Mouse (Mus musculus) kidney, embryonic 15.5 days (tissue): ENCODE measurements around the gene Zfp3. TPM values are rescaled to one million over a fixed set of nuclear protein-coding genes. Genes with fewer than 3 reads are reported as not detected.
"Not testable (repeated sequence)": the region's sequence is repeated elsewhere in the genome, so short reads cannot be mapped to it uniquely, and the experiment has no call there.

Experiments
- ATAC-seq: fragments of 200-750 bp; cut with Nextera tagmentation; replicated peaks from 2 replicates; pipeline ENCODE4 v1.8.0; 2017; ENCODE audit warnings: moderate TSS enrichment; ENCODE audit not compliant: low FRiP score
- H3K27ac ChIP-seq: fragments of 300-500 bp; sonication (generic); 2 replicates; pipeline ENCODE4 v1.5.1; 2015; ENCODE audit warnings: mild to moderate bottlenecking, inconsistent platforms
- H3K27me3 ChIP-seq: fragments of 300-500 bp; sonication (generic); 2 replicates; pipeline ENCODE4 v1.6.1; 2015; ENCODE audit warnings: inconsistent platforms
- H3K36me3 ChIP-seq: fragments of 300-500 bp; sonication (generic); 2 replicates; pipeline ENCODE4 v1.6.1; 2015; ENCODE audit warnings: inconsistent platforms
- H3K4me1 ChIP-seq: fragments of 300-500 bp; sonication (generic); 2 replicates; pipeline ENCODE4 v1.6.1; 2015; ENCODE audit warnings: inconsistent platforms
- H3K4me2 ChIP-seq: fragments of 300-500 bp; sonication (generic); 2 replicates; pipeline ENCODE4 v1.6.1; 2015; ENCODE audit warnings: moderate library complexity, mild to moderate bottlenecking, inconsistent platforms
- H3K4me3 ChIP-seq: fragments of 300-500 bp; sonication (generic); replicated peaks from 2 replicates; pipeline ENCODE4 v1.5.1; 2015; ENCODE audit warnings: mild to moderate bottlenecking, inconsistent platforms
- H3K9ac ChIP-seq: fragments of 300-500 bp; sonication (generic); 2 replicates; pipeline ENCODE4 v1.6.1; 2015; ENCODE audit warnings: mild to moderate bottlenecking, inconsistent platforms
- H3K9me3 ChIP-seq: fragments of 300-500 bp; sonication (generic); replicated peaks from 2 replicates; pipeline ENCODE4 v1.6.1; 2016; ENCODE audit warnings: inconsistent platforms
- WGBS: fragments of 180-500 bp; shearing (Covaris S2); methylation state at CpG from one replicate; pipeline ENCODE4 v1.1.7; 2015; ENCODE audit warnings: mixed read lengths; 5-methylcytosine and 5-hydroxymethylcytosine counted together
- polyA plus RNA-seq: library from polyadenylated mRNA; unstranded; fragments of >200 nt; fragmentation: Nextera tagmentation; extraction: Ambion mirVana; gene quantifications from 2 replicates; pipeline ENCODE4 v1.2.1, GENCODE M21; 2015

The Zfp3 gene
- polyA plus RNA-seq, 1 experiment from 2014 or later: 6.8 TPM

- H3K9me3 ChIP-seq: no peaks in the 10 kb centered on the region
- ATAC-seq: no peak
- H3K27me3 ChIP-seq: no peaks in the 10 kb centered on the region
- peak overlapping the region; percentile 86 for H3K4me3 ChIP-seq
- H3K4me2 ChIP-seq: peak overlapping the region; percentile 66
- H3K4me1 ChIP-seq: peaks cover 10% of the 10 kb centered on the region; the same call in 1 of the 2 replicates
- H3K27ac ChIP-seq: peak overlapping the region; percentile 95
- peaks cover 9% of the 10 kb centered on the region for H3K36me3 ChIP-seq
- 13% methylated on average over 3 of the region's 3 CpGs for WGBS
- no peak overlapping the region for H3K9ac ChIP-seq
Measured at GRCm38 (mm10) chr11:70763582-70763935, 450 bp upstream of the Zfp3 start.

GRCm38 (mm10) chr11:70765776-70766445 lies 1.9 kb downstream of the Zfp3 start:
- Histone ChIP-seq H3K9me3 (no peaks in the 10 kb centered on the region), H3K27ac (peak overlapping the region; percentile 95), H3K4me1 (peaks cover 10% of the 10 kb centered on the region; the same call in 1 of the 2 replicates), H3K4me2 (no peak overlapping the region), H3K9ac (no peak overlapping the region), H3K36me3 (peaks cover 10% of the 10 kb centered on the region), H3K4me3 (no peak overlapping the region), H3K27me3 (no peaks in the 10 kb centered on the region)
- no peak for ATAC-seq
- WGBS: 73% methylated on average over 16 of the region's 16 CpGs

- peaks cover 41% of the 10 kb centered on the region for H3K36me3 ChIP-seq
- WGBS: 99% methylated on average over 3 of the region's 3 CpGs
- no peak overlapping the region for H3K27ac ChIP-seq
- no peak overlapping the region for H3K9ac ChIP-seq
- no peaks in the 10 kb centered on the region for H3K9me3 ChIP-seq
- H3K27me3 ChIP-seq: no peaks in the 10 kb centered on the region
- H3K4me2 ChIP-seq: no peak overlapping the region
- 0 out of 2 replicates have a peak, but pooled peaks cover 3% of the 10 kb centered on the region for H3K4me1 ChIP-seq
- no peak for ATAC-seq
- H3K4me3 ChIP-seq: no peak overlapping the region
Measured at GRCm38 (mm10) chr11:70770804-70771203, 6.8 kb downstream of the Zfp3 start.

GRCm38 (mm10) chr11:70776830-70777571 lies 13.0 kb downstream of the Zfp3 start:
- Histone ChIP-seq H3K27ac (no peak overlapping the region), H3K27me3 (no peaks in the 10 kb centered on the region), H3K9me3 (no peaks in the 10 kb centered on the region), H3K4me2 (no peak overlapping the region), H3K4me1 (peaks cover 4% of the 10 kb centered on the region; the same call in 1 of the 2 replicates), H3K36me3 (peaks cover 20% of the 10 kb centered on the region), H3K4me3 (no peak overlapping the region), H3K9ac (no peak overlapping the region)
- peak; percentile 79 for ATAC-seq
- 28% methylated on average over 17 of the region's 17 CpGs for WGBS

GRCm38 (mm10) chr11:70777634-70778033 lies 13.6 kb downstream of the Zfp3 start:
- no peak overlapping the region for H3K27ac ChIP-seq
- peaks cover 4% of the 10 kb centered on the region; the same call in 1 of the 2 replicates for H3K4me1 ChIP-seq
- H3K27me3 ChIP-seq: no peaks in the 10 kb centered on the region
- WGBS: 71% methylated on average over 6 of the region's 6 CpGs
- H3K4me3 ChIP-seq: no peak overlapping the region
- ATAC-seq: no peak
- H3K36me3 ChIP-seq: peaks cover 14% of the 10 kb centered on the region
- no peak overlapping the region for H3K4me2 ChIP-seq
- no peak overlapping the region for H3K9ac ChIP-seq
- H3K9me3 ChIP-seq: no peaks in the 10 kb centered on the region

- peaks cover 13% of the 10 kb centered on the region for H3K36me3 ChIP-seq
- not testable (repeated sequence) for H3K27me3 ChIP-seq, H3K4me2 ChIP-seq, H3K4me3 ChIP-seq, H3K27ac ChIP-seq, H3K9me3 ChIP-seq, H3K4me1 ChIP-seq, H3K9ac ChIP-seq, ATAC-seq
- WGBS: 29% methylated on average over 6 of the region's 6 CpGs
Measured at GRCm38 (mm10) chr11:70778058-70778457, 14.0 kb downstream of the Zfp3 start.

GRCm38 (mm10) chr11:70785908-70786307 lies 21.9 kb downstream of the Zfp3 start:
- no peak for ATAC-seq
- Histone ChIP-seq H3K4me2 (no peak overlapping the region), H3K27me3 (no peaks in the 10 kb centered on the region), H3K9me3 (no peaks in the 10 kb centered on the region), H3K27ac (no peak overlapping the region), H3K4me3 (no peak overlapping the region), H3K36me3 (no peaks in the 10 kb centered on the region), H3K9ac (no peak overlapping the region), H3K4me1 (0 out of 2 replicates have a peak, but pooled peaks cover 4% of the 10 kb centered on the region)
- WGBS: 63% methylated on average over 2 of the region's 2 CpGs

GRCm38 (mm10) chr11:70787052-70787451 lies 23.0 kb downstream of the Zfp3 start:
- Histone ChIP-seq H3K9ac (no peak overlapping the region), H3K27me3 (no peaks in the 10 kb centered on the region), H3K9me3 (no peaks in the 10 kb centered on the region), H3K27ac (no peak overlapping the region), H3K36me3 (no peaks in the 10 kb centered on the region), H3K4me2 (no peak overlapping the region), H3K4me1 (0 out of 2 replicates have a peak, but pooled peaks cover 4% of the 10 kb centered on the region), H3K4me3 (no peak overlapping the region)
- WGBS: 49% methylated on average over 11 of the region's 11 CpGs
- no peak for ATAC-seq

GRCm38 (mm10) chr11:70788972-70789655 lies 25.1 kb downstream of the Zfp3 start:
- no peak for ATAC-seq
- no peak overlapping the region for H3K4me2 ChIP-seq
- 0 out of 2 replicates have a peak, but pooled peaks cover 4% of the 10 kb centered on the region for H3K4me1 ChIP-seq
- H3K27me3 ChIP-seq: no peaks in the 10 kb centered on the region
- no peak overlapping the region for H3K4me3 ChIP-seq
- no peaks in the 10 kb centered on the region for H3K9me3 ChIP-seq
- no peaks in the 10 kb centered on the region for H3K36me3 ChIP-seq
- H3K27ac ChIP-seq: no peak overlapping the region
- WGBS: 89% methylated on average over 10 of the region's 10 CpGs
- H3K9ac ChIP-seq: no peak overlapping the region

GRCm38 (mm10) chr11:70790426-70790825 lies 26.4 kb downstream of the Zfp3 start:
- 0 out of 2 replicates have a peak, but pooled peaks cover 4% of the 10 kb centered on the region for H3K4me1 ChIP-seq
- no peak overlapping the region for H3K4me3 ChIP-seq
- H3K9me3 ChIP-seq: no peaks in the 10 kb centered on the region
- H3K27ac ChIP-seq: no peak overlapping the region
- no peak overlapping the region for H3K4me2 ChIP-seq
- 62% methylated on average over 2 of the region's 2 CpGs for WGBS
- no peaks in the 10 kb centered on the region for H3K27me3 ChIP-seq
- no peak overlapping the region for H3K9ac ChIP-seq
- no peaks in the 10 kb centered on the region for H3K36me3 ChIP-seq
- no peak for ATAC-seq

GRCm38 (mm10) chr11:70790874-70791551 lies 27.0 kb downstream of the Zfp3 start:
- WGBS: 68% methylated on average over 7 of the region's 7 CpGs
- Histone ChIP-seq H3K4me1 (0 out of 2 replicates have a peak, but pooled peaks cover 4% of the 10 kb centered on the region), H3K27ac (no peak overlapping the region), H3K9me3 (no peaks in the 10 kb centered on the region), H3K36me3 (no peaks in the 10 kb centered on the region), H3K4me3 (no peak overlapping the region), H3K27me3 (no peaks in the 10 kb centered on the region), H3K4me2 (no peak overlapping the region), H3K9ac (no peak overlapping the region)
- no peak for ATAC-seq
